Comparison of ENCODE assay signal across 1 mouse cellular context in the genomic region with DNA sequence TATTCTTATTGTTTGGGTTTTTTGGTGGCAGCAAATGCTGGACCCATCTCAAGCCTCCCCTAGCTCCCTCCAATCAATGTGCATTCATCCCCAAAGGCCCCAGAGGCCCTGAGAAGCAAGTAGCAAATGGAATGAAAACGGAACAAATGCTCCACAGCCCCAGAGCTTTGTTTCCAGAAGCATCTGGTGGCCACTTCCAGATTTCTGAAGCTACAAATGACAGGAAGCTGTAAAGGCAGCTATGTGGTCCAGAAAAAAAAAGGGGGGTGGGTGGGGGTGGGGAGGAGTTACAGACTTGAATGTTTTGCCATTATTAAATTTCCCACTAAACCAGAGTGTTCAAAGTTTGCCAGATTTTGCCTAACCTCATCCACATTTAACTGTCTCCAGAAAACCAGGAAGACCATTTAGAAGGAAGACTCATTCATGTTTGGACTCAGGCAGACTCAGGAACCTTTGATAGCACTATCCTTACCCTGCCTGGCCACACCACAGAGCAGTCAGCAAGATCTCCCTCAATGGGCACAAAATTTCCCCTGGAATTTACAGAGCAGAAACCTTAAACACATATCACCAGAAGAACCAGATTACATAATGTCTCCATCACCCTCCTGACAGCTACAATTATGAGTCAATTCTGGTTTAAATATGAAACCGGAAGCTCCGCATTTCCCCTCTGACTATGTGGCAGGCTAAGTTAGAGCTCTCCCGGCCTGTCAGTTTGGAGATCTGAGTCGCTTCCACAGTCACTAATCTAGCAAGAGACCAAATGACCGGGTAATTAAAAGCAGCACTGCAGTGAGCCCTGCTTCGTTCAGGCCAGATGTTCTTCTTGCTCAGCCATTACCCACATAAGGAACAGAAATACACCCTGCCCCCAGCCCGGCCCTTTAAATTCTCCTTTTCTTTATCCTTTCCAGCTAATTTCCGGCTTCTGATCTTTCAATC.
A peak's percentile ranks its signal among the peaks of the same experiment; 100 is the strongest.
TF ChIP-seq lines count a peak whose summit lies in the region.

No protein-coding gene starts in this region.

TF ChIP-seq in CH12.LX, 34 proteins besides CTCF, POLR2A, EP300 and RAD21 (continued from another document):
- TF ChIP-seq E2F4 (IDR thresholded peaks at IDR 0.05; ENCODE audit: insufficient replicate concordance, low read depth, low read length) (peak; percentile 45; the same call in 1 of the 2 replicates), MXI1 (IDR thresholded peaks at IDR 0.05; ENCODE audit: low read depth, low read length) (peak; percentile 65; the same call in 1 of the 2 replicates), SMC3 (IDR thresholded peaks at IDR 0.05; ENCODE audit: low read depth, low read length) (peak; percentile 22; the same call in 1 of the 2 replicates), JUN (IDR thresholded peaks at IDR 0.05; ENCODE audit: insufficient read depth, low read depth, low read length) (peak; percentile 95), CHD2 (IDR thresholded peaks at IDR 0.05; ENCODE audit: low read length) (peak; percentile 62; the same call in 1 of the 2 replicates), MAFK (IDR thresholded peaks at IDR 0.05; ENCODE audit: insufficient replicate concordance, low read length) (peak; percentile 68; the same call in 1 of the 2 replicates), MAX (IDR thresholded peaks at IDR 0.05; ENCODE audit: low read length) (peak; percentile 48; the same call in 1 of the 2 replicates), BHLHE40 (IDR thresholded peaks at IDR 0.05; ENCODE audit: low read depth, low read length) (peak; percentile 90), HCFC1 (IDR thresholded peaks at IDR 0.05; ENCODE audit: low read depth, low read length) (peak; percentile 34), UBTF (IDR thresholded peaks at IDR 0.05; ENCODE audit: low read depth, low read length) (no peak), ZC3H11A (IDR thresholded peaks at IDR 0.05; ENCODE audit: low read depth, low read length) (no peak), ETS1 (conservative IDR thresholded peaks at IDR 0.05; ENCODE audit: low read depth, low read length) (peak; percentile 98), USF2 (conservative IDR thresholded peaks at IDR 0.05; ENCODE audit: low read depth, low read length) (no peak), KAT2A (IDR thresholded peaks at IDR 0.05; ENCODE audit: insufficient replicate concordance, low read length) (no peak), POLR2AphosphoS2 (IDR thresholded peaks at IDR 0.05; ENCODE audit: low read depth, low read length) (no peak), TBP (conservative IDR thresholded peaks at IDR 0.05; ENCODE audit: low read depth, low read length) (no peak), PAX5 (IDR thresholded peaks at IDR 0.05; ENCODE audit: low read length) (no peak), TCF12 (IDR thresholded peaks at IDR 0.05; ENCODE audit: low read depth, low read length) (peak; percentile 74; the same call in 1 of the 2 replicates), MYC (IDR thresholded peaks at IDR 0.05; ENCODE audit: low read depth, low read length) (peak; percentile 63; the same call in 1 of the 2 replicates)
TF ChIP-seq in CH12.LX: peak in this region for 23.
